Mouse (Mus musculus): ENCODE measurements around the gene Nt5dc2. TPM values are rescaled to one million over a fixed set of nuclear protein-coding genes. Genes with fewer than 3 reads are reported as not detected.

Gene Nt5dc2
- polyA plus RNA-seq (2015; fragmentation: Nextera tagmentation; extraction: Ambion mirVana) = 148 and 162 TPM in 2 replicates

DNA sequence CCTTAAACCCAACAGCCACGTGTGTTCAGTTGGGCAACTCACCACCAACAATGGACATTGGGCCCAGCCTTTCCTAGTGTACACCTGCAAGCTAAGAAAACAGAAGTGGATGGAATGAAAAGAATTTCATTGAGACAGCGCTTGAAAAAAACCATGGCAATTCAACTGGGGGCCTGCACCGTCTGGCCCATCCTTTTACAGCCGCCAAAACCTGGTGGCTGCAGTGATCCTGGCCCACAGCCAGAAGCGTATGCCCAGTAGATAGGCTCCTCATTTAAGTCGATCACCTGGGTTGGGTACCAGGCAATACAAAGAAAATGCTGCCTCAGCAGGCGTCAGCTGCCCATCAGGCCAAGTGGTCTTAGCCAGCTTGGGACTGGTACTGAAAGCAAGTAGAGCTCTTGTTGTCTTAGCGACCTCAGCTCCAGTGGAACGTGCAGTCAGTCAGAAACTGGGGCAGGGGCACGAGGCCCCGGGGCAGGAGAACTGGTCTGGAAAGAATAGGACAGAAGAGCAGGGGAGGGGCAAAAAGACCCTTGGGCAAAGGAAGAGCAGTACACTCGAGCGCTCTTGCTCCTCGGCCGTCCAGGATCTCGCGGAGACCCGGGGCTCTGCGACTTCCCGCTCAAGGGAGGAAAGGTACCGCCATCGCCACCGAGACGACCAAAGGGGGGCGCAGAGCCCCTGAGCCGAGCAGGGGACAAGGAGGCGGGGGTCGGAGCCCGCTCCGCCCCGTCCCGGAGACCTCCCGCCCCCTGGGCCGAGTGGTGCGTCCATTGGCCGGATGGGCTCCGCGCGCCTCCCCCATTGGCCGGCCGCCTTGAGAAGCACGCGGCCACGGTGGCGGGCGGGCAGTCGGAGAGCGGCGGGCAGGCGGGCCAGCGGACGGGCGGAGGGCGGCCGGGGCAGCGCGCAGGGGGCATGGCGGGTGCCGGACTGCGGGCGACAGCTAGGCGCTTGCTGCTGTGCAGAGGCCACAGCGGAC lies at the start of gene Nt5dc2:
Gene Nt5dc2, plus strand, starts transcription at position 818 of the 985 bp plus-strand sequence.
- no peaks in the 10 kb centered on the region for H3K9me3 ChIP-seq (ENCODE audit: low read length)
- H3K4me3 ChIP-seq (ENCODE audit: low read depth, low read length) = peak within 1 kb of the TSS; percentile 71
- H3K27ac ChIP-seq (ENCODE audit: low read length) = peak within 1 kb of the TSS; percentile 86
- H3K36me3 ChIP-seq (ENCODE audit: insufficient read depth, low read length) = 0 out of 2 replicates have a peak, but pooled peaks cover 3% of the 10 kb centered on the region
- H3K4me1 ChIP-seq (ENCODE audit: insufficient read depth, low read depth, low read length) = peaks cover 22% of the 10 kb centered on the region; the same call in 1 of the 2 replicates
- WGBS = 5% methylated on average over 26 of the region's 63 CpGs
- TF ChIP-seq CTCF (IDR thresholded peaks at IDR 0.05) (peak; percentile 37; the same call in 1 of the 2 replicates), EP300 (IDR thresholded peaks at IDR 0.05) (no peak)
- DNase-seq (ENCODE audit: low spot score) (peak; percentile 94), ATAC-seq (peak; percentile 70)
- H3K9ac ChIP-seq (replicated peaks; ENCODE audit: low read depth) = peak within 1 kb of the TSS; percentile 65
- H3K4me2 ChIP-seq (replicated peaks; ENCODE audit: low read depth, low read length) = peak within 1 kb of the TSS; percentile 97
- H3K27me3 ChIP-seq (replicated peaks; ENCODE audit: insufficient read depth, low read length) = no peaks in the 10 kb centered on the region

DNA sequence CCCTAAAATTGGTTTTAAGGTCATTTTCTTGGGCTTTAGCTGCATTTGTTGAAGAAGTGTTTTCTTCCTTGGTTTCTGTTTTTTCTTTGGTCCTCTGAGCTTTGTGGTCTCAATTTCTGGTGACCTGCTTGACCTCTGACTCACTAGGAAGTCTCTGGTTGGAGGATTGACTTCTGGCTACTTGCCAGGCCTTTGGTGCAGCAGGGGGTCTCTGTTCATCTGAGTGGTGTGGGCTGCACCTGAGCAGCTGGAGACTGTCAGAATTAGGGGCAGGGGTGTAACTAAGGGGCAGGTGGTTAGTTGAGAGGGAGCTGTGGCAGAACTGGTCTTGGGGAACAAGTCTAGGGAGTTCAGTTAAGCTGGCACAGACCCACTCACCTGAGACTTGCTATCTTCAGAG lies 49.7 kb upstream of the Nt5dc2 start:
- no peak for ATAC-seq
- Histone ChIP-seq H3K27ac (ENCODE audit: low read length) (no peak overlapping the region), H3K9ac (replicated peaks; ENCODE audit: low read depth) (no peak overlapping the region), H3K4me2 (replicated peaks; ENCODE audit: low read depth, low read length) (no peak overlapping the region), H3K4me1 (ENCODE audit: insufficient read depth, low read depth, low read length) (no peaks in the 10 kb centered on the region), H3K9me3 (ENCODE audit: low read length) (no peaks in the 10 kb centered on the region), H3K27me3 (replicated peaks; ENCODE audit: insufficient read depth, low read length) (no peaks in the 10 kb centered on the region), H3K36me3 (ENCODE audit: insufficient read depth, low read length) (peaks cover 19% of the 10 kb centered on the region; the same call in 1 of the 2 replicates), H3K4me3 (ENCODE audit: low read depth, low read length) (no peak overlapping the region)
- TF ChIP-seq CTCF (IDR thresholded peaks at IDR 0.05) (no peak), EP300 (IDR thresholded peaks at IDR 0.05) (no peak)
- DNase-seq (ENCODE audit: low spot score) = no peak

DNA sequence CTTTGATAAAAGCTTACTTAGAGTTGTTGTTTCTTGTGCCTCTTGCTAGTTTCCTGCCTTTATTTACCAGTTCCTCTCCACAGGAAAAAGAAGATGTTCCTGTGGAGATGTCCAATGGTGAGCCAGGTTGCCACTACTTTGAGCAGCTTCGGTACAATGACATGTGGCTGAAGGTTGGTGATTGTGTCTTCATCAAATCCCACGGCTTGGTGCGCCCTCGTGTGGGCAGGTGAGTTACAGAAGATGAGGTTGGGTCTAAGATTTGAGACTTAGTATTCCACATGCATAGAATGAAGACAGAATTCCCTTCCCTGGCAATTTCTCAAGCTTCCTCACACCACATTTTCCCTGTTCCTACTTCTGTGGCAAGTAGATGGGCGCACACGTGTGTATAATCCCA lies 43.4 kb upstream of the Nt5dc2 start:
- H3K4me3 ChIP-seq (ENCODE audit: low read depth, low read length) = no peak overlapping the region
- H3K36me3 ChIP-seq (ENCODE audit: insufficient read depth, low read length) = peaks cover 22% of the 10 kb centered on the region; the same call in 1 of the 2 replicates
- DNase-seq (ENCODE audit: low spot score) = no peak
- no peak overlapping the region for H3K4me2 ChIP-seq (replicated peaks; ENCODE audit: low read depth, low read length)
- H3K9ac ChIP-seq (replicated peaks; ENCODE audit: low read depth) = no peak overlapping the region
- H3K27ac ChIP-seq (ENCODE audit: low read length) = no peak overlapping the region
- no peak for ATAC-seq
- no peaks in the 10 kb centered on the region for H3K9me3 ChIP-seq (ENCODE audit: low read length)
- no peaks in the 10 kb centered on the region for H3K4me1 ChIP-seq (ENCODE audit: insufficient read depth, low read depth, low read length)
- whole genome bisulfite sequencing = 81% methylated on average over 6 of the region's 6 CpGs
- TF ChIP-seq CTCF (IDR thresholded peaks at IDR 0.05) (peak; percentile 55), EP300 (IDR thresholded peaks at IDR 0.05) (no peak)
- no peaks in the 10 kb centered on the region for H3K27me3 ChIP-seq (replicated peaks; ENCODE audit: insufficient read depth, low read length)

DNA sequence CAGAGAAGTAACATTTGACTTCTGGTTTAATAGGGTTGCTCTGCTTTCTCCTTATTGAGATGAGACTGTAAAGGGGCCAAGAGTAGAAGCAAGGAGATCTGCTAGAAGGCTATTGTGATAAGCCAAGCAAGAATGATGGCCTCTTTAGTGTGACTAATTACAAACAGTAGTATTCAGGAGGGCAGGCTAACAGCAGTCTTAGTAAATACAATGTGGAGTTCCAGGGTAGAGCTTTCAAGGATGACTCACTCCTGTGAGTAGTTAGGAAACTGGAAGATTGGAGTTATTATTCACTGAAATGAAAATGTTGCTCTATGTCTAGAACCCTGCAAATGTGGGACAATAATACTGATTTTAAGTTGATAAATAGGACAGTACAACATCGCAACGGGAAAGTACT lies 42.3 kb upstream of the Nt5dc2 start:
- DNase-seq (ENCODE audit: low spot score) = no peak
- ATAC-seq = no peak
- Histone ChIP-seq H3K4me2 (replicated peaks; ENCODE audit: low read depth, low read length) (no peak overlapping the region), H3K4me3 (ENCODE audit: low read depth, low read length) (no peak overlapping the region), H3K4me1 (ENCODE audit: insufficient read depth, low read depth, low read length) (no peaks in the 10 kb centered on the region), H3K9ac (replicated peaks; ENCODE audit: low read depth) (no peak overlapping the region), H3K27ac (ENCODE audit: low read length) (no peak overlapping the region), H3K36me3 (ENCODE audit: insufficient read depth, low read length) (peaks cover 27% of the 10 kb centered on the region; the same call in 1 of the 2 replicates), H3K9me3 (ENCODE audit: low read length) (no peaks in the 10 kb centered on the region), H3K27me3 (replicated peaks; ENCODE audit: insufficient read depth, low read length) (no peaks in the 10 kb centered on the region)
- TF ChIP-seq EP300 (IDR thresholded peaks at IDR 0.05) (no peak), CTCF (IDR thresholded peaks at IDR 0.05) (no peak)
- 94% methylated on average over 2 of the region's 2 CpGs for WGBS

DNA sequence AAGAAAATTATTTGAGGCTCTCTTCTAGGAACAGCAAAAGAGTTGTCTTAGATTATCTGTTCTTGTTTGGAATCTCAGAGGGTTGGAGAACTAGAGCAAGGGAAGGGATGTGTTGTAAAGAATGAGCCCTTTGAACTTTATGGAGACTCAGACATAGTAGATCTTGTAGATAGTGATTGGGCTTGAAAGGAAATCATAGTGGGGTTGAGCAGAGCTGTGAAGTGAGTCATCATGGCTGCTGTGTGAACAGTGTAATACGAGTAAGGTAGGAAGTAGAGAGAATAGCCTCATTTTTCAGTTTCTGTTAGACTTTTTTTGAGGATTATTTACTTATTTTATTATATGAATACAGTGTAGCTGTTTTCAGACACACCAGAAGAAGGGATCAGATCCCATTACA lies 40.9 kb upstream of the Nt5dc2 start:
- Histone ChIP-seq H3K9me3 (ENCODE audit: low read length) (no peaks in the 10 kb centered on the region), H3K4me2 (replicated peaks; ENCODE audit: low read depth, low read length) (no peak overlapping the region), H3K36me3 (ENCODE audit: insufficient read depth, low read length) (peaks cover 26% of the 10 kb centered on the region; the same call in 1 of the 2 replicates), H3K4me1 (ENCODE audit: insufficient read depth, low read depth, low read length) (no peaks in the 10 kb centered on the region), H3K27me3 (replicated peaks; ENCODE audit: insufficient read depth, low read length) (no peaks in the 10 kb centered on the region), H3K4me3 (ENCODE audit: low read depth, low read length) (no peak overlapping the region), H3K27ac (ENCODE audit: low read length) (no peak overlapping the region), H3K9ac (replicated peaks; ENCODE audit: low read depth) (no peak overlapping the region)
- WGBS = 64% methylated on average over 1 of the region's 1 CpGs
- no peak for TF ChIP-seq EP300 (IDR thresholded peaks at IDR 0.05)
- TF ChIP-seq CTCF (IDR thresholded peaks at IDR 0.05) = no peak
- ATAC-seq = no peak
- DNase-seq (ENCODE audit: low spot score) = no peak

DNA sequence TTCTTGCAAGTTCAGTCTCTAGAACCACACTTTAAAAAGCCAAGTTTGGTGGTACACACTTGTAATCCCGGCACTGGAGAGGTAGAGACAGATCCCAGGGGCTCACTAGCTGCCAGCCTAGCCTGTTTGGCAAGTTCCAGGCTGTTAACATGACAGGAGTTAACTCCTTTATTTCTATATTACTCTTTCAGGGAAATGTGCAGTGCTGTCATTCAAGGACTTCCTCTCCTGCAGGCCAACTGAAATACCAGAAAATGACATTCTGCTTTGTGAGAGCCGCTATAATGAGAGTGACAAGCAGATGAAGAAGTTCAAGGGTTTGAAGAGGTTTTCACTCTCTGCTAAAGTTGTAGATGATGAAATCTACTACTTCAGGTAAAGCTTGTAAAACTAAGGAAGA lies 25.7 kb upstream of the Nt5dc2 start:
- H3K27ac ChIP-seq (ENCODE audit: low read length) = no peak overlapping the region
- H3K9me3 ChIP-seq (ENCODE audit: low read length) = no peaks in the 10 kb centered on the region
- H3K4me3 ChIP-seq (ENCODE audit: low read depth, low read length) = no peak overlapping the region
- no peaks in the 10 kb centered on the region for H3K27me3 ChIP-seq (replicated peaks; ENCODE audit: insufficient read depth, low read length)
- WGBS = 58% methylated on average over 2 of the region's 2 CpGs
- peaks cover 22% of the 10 kb centered on the region for H3K36me3 ChIP-seq (ENCODE audit: insufficient read depth, low read length)
- peak; percentile 72 for ATAC-seq
- no peak overlapping the region for H3K9ac ChIP-seq (replicated peaks; ENCODE audit: low read depth)
- DNase-seq (ENCODE audit: low spot score) = peak; percentile 66
- TF ChIP-seq CTCF (IDR thresholded peaks at IDR 0.05) (no peak), EP300 (IDR thresholded peaks at IDR 0.05) (peak; percentile 57; the same call in 1 of the 2 replicates)
- H3K4me1 ChIP-seq (ENCODE audit: insufficient read depth, low read depth, low read length) = no peaks in the 10 kb centered on the region
- no peak overlapping the region for H3K4me2 ChIP-seq (replicated peaks; ENCODE audit: low read depth, low read length)

Measured in lung, postnatal 0 days (tissue).